Mouse (Mus musculus): ENCODE measurements at regions not wholly inside any gene's neighbourhood (a gene's known extent, or its start where the extent isn't known, plus 50 kb on each side); places are given as distances from the start of the nearest gene placed in this dataset.
"Not testable (repeated sequence)": the region's sequence is repeated elsewhere in the genome, so short reads cannot be mapped to it uniquely, and the experiment has no call there.

DNA sequence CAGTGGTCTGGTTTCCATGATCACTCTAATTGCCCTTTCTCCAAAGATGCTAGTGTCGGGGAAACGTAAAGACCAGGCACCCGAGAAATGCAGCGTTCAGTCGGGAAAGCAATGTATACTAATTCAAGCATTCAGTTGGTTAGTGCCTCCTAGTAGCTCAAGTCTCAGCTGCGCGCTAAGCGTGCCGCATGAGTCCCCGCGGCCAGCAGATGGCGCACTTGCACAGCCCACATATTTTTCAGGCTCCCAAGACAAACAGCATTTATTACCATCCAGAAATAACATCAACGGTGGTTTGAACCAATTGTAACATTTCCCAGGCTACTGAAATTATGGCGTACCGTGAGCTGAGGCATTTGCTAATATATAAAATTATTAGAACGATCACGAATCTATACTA is 222.3 kb downstream of the Brms1l start:
- DNase-seq: peak; percentile 53 to 78

DNA sequence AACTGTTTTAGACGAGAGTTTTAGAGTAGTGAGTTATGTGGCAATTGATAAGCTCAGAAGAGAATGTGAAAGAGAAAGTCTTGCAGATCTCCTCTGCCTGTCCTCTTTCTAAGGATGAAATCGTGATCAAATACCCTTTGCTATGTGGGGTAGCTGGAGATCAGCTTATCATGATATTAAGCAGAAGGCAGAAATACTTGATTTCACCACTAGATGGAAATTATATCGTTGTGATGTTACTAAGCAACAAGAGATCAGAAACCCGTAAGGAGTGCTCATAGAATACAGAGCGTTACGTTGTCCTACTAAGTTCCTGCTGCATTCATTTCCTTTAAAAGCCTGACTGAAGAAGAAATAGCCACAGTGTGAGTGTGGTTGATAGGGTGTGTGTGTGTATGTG is 219.3 kb downstream of the Brms1l start:
- no peak for DNase-seq

GRCm38 (mm10) chr12:56046050-56046449 is 209.9 kb downstream of the Brms1l start:
- no peak for DNase-seq

GRCm38 (mm10) chr12:56020954-56021514 is 184.9 kb downstream of the Brms1l start:
- DNase-seq: no peak

GRCm38 (mm10) chr12:56020547-56020946 is 184.4 kb downstream of the Brms1l start:
- no peak for DNase-seq

- DNase-seq: no peak
Measured at GRCm38 (mm10) chr12:56009976-56010375, 173.9 kb downstream of the Brms1l start.

DNA sequence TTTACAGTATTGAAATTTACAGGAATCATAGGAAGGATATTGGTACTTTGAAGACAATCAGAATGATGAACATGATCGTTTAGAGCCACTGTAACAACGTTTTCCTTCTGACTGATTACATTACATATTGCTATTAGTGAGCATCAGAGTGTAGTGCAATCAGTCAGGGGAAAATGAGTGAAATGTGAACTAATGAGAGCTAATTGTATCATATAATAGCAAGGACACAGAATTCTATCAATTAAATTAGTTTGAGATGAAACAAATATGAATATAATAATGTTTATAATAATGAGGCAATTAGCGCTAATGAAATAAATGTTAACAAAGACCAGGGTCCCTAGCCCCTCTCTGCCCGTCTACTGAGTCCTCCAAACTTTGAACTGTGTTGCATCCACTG is 169.7 kb downstream of the Brms1l start:
- DNase-seq: no peak

- no peak for DNase-seq
Measured at GRCm38 (mm10) chr12:56005321-56005720, 169.2 kb downstream of the Brms1l start.

DNA sequence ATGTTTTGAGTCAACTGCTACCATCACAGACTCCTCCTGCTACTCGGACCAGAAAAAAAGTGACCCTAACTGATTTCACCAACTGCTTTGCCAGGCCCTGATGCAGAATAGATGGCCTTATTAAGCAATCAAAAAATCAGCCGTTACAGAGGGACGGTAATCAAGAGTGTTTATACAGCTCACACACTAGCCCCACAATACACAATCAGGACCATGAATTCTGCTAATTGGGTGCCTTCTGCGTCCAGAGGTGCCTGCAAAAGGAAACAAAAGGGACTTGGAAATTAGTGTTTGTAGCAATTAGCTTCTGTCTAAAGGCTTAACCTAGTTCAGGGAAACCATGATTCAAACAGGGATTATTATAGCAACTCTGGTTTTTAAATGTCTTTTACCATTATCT is 168.4 kb downstream of the Brms1l start:
- no peak for DNase-seq

- no peak for DNase-seq
Measured at GRCm38 (mm10) chr12:56003561-56003960, 167.4 kb downstream of the Brms1l start.

- no peak for DNase-seq
Measured at GRCm38 (mm10) chr12:55996585-55997377, 160.7 kb downstream of the Brms1l start.

GRCm38 (mm10) chr12:55983565-55984351 is 147.6 kb downstream of the Brms1l start:
- DNase-seq: no peak

- no peak for DNase-seq
Measured at GRCm38 (mm10) chr12:55983128-55983527, 147.0 kb downstream of the Brms1l start.

GRCm38 (mm10) chr12:55974262-55974661 is 138.1 kb downstream of the Brms1l start:
- DNase-seq: no peak

- not testable (repeated sequence) for DNase-seq
Measured at GRCm38 (mm10) chr12:55959319-55959718, 123.2 kb downstream of the Brms1l start.

DNA sequence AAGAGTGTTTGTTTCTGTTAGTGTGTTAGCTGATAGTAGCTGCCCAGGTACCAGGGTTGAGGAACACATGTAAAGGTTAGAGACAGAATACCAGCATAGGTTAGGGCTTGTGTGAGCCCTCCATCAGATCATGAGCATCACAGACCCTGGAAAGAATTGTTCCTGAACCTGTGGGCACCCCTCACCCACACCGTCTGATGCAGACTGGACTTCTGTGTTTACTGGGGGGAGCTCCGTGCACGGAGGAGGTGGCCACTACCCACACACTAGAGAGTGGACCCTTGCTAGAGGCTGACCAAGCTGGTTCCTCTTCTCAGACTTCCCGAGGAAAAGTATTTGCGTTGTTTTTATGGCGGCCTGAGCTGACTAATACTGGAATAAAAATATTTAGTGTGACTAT is 104.4 kb downstream of the Brms1l start:
- DNase-seq: no peak

DNA sequence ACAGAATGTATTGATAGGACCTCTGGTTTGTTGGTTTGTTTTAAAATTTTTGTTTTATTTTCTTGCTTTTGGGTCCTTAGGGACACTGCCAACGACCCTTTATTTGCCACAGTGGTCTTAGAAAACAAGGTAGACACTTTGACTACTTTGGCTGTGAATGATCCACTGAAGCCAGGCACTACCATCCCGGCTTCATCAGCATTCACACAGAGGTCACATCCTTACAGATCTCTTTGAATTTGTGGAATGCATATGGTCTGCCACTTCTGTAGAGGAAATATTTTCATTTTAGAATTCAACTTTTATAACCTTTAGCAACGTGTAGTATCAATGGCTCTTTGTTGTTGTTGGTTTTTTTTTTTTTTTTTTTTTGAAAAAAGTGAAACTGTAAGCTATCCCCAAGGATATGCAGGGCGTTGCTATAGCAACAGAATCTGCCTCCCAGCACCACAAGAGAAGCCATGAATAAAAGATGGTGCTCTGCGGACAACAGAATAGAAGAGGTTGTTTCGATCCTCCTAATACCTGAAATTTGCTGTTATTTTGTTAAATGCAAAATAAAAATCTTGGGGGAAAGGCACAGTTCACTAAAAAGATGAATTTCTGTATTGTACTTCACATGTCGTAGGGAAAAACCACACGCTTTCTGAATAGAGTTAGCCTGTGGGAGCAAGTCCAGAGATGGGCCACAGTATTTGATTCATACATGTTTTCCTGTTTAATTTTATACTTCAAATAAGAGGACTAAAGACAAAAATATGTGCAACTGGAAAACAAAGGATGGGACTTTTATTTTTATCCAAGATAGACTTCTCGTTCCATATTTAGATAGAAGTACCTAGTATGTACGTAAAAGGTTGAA is 103.4 kb downstream of the Brms1l start:
- no peak for DNase-seq

DNA sequence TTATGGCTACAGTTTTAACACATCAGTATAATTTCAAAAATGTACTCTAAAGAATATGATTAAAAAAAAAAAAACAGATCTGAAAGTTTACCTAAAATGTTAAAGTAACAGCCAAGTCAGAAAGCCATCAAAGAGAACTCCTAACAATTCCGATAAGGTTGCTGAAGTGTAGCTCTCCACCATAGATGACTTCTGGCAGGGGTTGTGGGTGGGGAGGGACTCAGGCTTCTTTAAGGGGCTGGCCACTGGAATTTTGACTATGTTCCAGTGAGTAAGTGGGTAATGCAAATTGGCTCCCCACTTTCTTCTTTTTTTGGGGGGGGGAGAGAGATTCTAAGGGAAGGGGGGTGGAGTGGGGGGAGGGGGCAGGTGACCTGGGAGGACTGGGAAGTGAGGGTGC is 98.0 kb downstream of the Brms1l start:
- no peak for DNase-seq

DNA sequence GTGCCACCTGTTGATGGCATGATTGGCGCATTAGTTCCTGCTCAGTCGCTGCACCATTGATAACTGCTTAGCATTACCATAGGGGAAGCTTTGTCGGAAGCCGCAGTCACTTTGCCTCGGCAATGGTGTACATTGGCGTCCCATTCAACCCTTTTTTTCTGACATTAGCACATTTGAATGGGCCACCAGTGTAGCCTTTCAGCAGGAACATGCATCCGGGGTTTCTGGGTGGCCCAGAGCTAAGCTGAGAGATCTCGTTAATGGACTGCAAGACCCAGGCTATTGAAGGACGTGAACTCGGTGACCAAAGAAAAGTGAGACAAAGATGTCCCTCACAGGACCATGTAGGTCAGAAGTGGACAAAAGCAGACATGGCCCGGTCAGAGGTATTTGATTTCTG is 97.3 kb downstream of the Brms1l start:
- no peak for DNase-seq

- no peak for DNase-seq
Measured at GRCm38 (mm10) chr12:55930468-55930867, 94.3 kb downstream of the Brms1l start.

- DNase-seq: no peak
Measured at GRCm38 (mm10) chr12:55926974-55927321, 90.8 kb downstream of the Brms1l start.

DNA sequence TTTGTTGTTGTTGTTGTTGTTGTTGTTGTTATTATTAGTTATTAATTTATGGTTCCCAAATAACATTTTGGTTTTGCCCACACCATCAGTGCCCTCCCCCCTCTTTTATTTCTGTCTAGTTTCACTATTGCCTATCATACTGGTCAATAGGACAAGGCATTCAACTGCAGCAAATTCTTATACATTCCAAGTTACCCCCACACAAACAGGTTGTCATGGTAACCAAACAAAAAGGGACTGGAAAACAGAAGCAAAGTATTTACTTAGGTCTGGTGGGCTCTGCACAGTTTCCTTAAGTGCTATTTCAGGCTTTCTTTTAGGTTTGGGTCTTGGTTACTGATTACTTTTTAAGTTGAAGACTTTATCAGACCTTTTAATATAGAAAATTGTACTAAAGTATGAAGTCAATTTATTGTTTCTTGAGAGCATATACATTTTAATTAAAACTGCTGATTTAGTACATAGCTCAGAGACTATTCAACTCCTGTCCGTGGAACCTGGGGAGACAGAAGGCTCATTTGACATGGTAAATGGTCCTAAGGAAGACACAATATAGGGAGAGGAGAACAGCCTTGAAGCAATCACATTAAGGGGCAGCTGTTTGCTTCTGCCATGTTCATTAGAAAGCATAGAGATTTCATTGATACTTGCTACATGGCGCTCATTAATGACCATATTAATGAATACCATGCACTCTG is 90.3 kb downstream of the Brms1l start:
- no peak for DNase-seq
